Mouse (Mus musculus) G1E (cell line): ENCODE measurements around the gene Scarf1.

Experiments
- CTCF ChIP-seq: IDR thresholded peaks from 2 replicates; pipeline ENCODE4 v1.5.1; 2012; ENCODE audit warnings: low read depth, low read length, inconsistent platforms, mixed read lengths
- GATA1 ChIP-seq: IDR thresholded peaks from 2 replicates; pipeline ENCODE4 v1.6.1; 2012; ENCODE audit warnings: borderline replicate concordance, low read length, inconsistent platforms, mixed read lengths

GRCm38 (mm10) chr11:75465051-75465450 is 48.3 kb upstream of the Scarf1 start:
- no peak for TF ChIP-seq CTCF
- TF ChIP-seq GATA1: no peak
